Mouse (Mus musculus): Measurements from ENCODE around the gene 1700011M02Rik. TPM values are rescaled to one million over a fixed set of nuclear protein-coding genes. Genes with fewer than 3 reads are reported as not detected.

Gene 1700011M02Rik
- polyA plus RNA-seq (2015; fragmentation: Nextera tagmentation; extraction: Ambion mirVana), result not detected in 2 replicates

DNA sequence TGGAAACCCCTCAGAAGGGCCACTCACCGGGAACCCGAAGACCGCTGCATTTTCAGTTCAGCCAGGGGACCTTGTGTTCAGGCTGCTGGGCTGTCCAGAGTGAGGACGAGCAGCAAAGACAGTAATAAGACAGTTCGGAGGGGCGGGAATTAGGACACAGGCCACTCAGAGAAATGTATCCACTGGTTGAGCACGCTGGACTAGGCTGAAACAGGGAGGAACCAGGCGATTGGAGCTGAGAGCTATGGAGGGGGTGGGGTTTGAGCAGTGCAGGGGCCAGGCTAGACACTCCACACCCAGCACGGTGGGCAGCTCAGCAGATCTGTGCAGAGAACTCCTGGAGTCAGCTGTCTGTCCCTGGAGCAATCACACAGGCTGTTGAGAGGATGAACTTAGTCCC is at the start of gene 1700011M02Rik, which contains the start of gene Dmrtc1a:
1700011M02Rik (plus strand) TSS at position 319 of the 400 bp plus-strand sequence.
Dmrtc1a (minus strand) TSS at position 101 of the 400 bp plus-strand sequence.

DNA sequence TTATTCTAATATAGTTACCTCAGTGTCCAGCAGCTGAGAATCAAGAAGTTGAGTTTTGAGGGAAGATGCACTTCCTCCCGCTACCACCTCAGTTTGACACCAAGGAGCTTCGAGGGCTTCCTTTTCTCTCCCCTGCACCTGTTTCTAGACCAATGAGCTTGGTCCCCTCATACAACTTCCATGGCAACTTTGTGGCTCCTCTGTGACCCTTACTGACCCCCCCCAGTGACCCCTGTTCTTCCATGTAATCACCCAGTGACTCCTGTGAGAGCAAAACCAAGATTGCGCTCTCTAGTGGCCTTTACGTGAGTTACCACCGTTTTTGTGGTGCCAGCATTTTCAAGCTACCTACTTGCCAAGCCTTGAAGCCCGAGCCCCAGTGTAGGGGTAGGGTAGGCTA is 40.8 kb upstream of the 1700011M02Rik start, which contains the start of gene 1700031F05Rik:
1700031F05Rik (minus strand) TSS at position 101 of the 400 bp plus-strand sequence.

GRCm38 (mm10) chrX:102928072-102928471 is 19.4 kb downstream of the 1700011M02Rik start, which contains the start of gene 1700018G05Rik:
TSS of gene 1700018G05Rik (plus strand) at chrX:102928372.

Other genes with a start within 250 kb of the 1700011M02Rik start
- gene Gm3880, start 221.9 kb upstream of the 1700011M02Rik start, polyA plus RNA-seq (2015; fragmentation: Nextera tagmentation; extraction: Ambion mirVana), result not detected in 2 replicates
- not detected in 2 replicates for gene Gm9112, start 201.3 kb upstream of the 1700011M02Rik start, polyA plus RNA-seq (2015; fragmentation: Nextera tagmentation; extraction: Ambion mirVana)
- not detected in 2 replicates for gene Dmrtc1b, start 201.0 kb upstream of the 1700011M02Rik start, polyA plus RNA-seq (2015; fragmentation: Nextera tagmentation; extraction: Ambion mirVana)
- not detected in 2 replicates for gene Dmrtc1c1, start 105.9 kb upstream of the 1700011M02Rik start, polyA plus RNA-seq (2015; fragmentation: Nextera tagmentation; extraction: Ambion mirVana)
- not detected in 2 replicates for gene Dmrtc1c2, start 54.3 kb upstream of the 1700011M02Rik start, polyA plus RNA-seq (2015; fragmentation: Nextera tagmentation; extraction: Ambion mirVana)
- not detected in 2 replicates for gene 1700031F05Rik, start 40.9 kb upstream of the 1700011M02Rik start, polyA plus RNA-seq (2015; fragmentation: Nextera tagmentation; extraction: Ambion mirVana)
- not detected in 2 replicates for gene Dmrtc1a, start 218 bp upstream of the 1700011M02Rik start, polyA plus RNA-seq (2015; fragmentation: Nextera tagmentation; extraction: Ambion mirVana)
- not detected in 2 replicates for gene 1700018G05Rik, start 19.5 kb downstream of the 1700011M02Rik start, polyA plus RNA-seq (2015; fragmentation: Nextera tagmentation; extraction: Ambion mirVana)